Mouse (Mus musculus) forebrain, embryonic 11.5 days (tissue): ENCODE measurements around the gene Rnf166. TPM values are rescaled to one million over a fixed set of nuclear protein-coding genes. Genes with fewer than 3 reads are reported as not detected.

Experiments used
- ATAC-seq: fragments of 200-750 bp; cut with Nextera tagmentation; replicated peaks from 2 replicates; pipeline ENCODE4 v1.8.0; 2017; ENCODE audit warnings: moderate TSS enrichment; ENCODE audit not compliant: low FRiP score
- DNase-seq: peaks from one replicate; pipeline ENCODE4 v3.0.0-alpha.2; 2017; ENCODE audit warnings: low spot score
- H3K27ac ChIP-seq: fragments of 300-500 bp; sonication (generic); 2 replicates; pipeline ENCODE4 v1.5.1; 2014; ENCODE audit warnings: low read depth, low read length
- H3K27me3 ChIP-seq: fragments of 300-500 bp; sonication (generic); 2 replicates; pipeline ENCODE4 v1.6.1; 2014; ENCODE audit warnings: mild to moderate bottlenecking, low read length, mixed read lengths; ENCODE audit not compliant: control insufficient read depth, insufficient read depth
- H3K36me3 ChIP-seq: fragments of 300-500 bp; sonication (generic); 2 replicates; pipeline ENCODE4 v1.6.1; 2014; ENCODE audit warnings: mild to moderate bottlenecking, low read length, moderate library complexity, mixed read lengths; ENCODE audit not compliant: control insufficient read depth, insufficient read depth
- H3K4me1 ChIP-seq: fragments of 300-500 bp; sonication (generic); replicated peaks from 2 replicates; pipeline ENCODE4 v1.6.1; 2014; ENCODE audit warnings: low read length, mixed read lengths; ENCODE audit not compliant: control insufficient read depth, insufficient read depth
- H3K4me2 ChIP-seq: fragments of 300-500 bp; sonication (generic); 2 replicates; pipeline ENCODE4 v1.6.1; 2014; ENCODE audit warnings: low read depth, mild to moderate bottlenecking, low read length, moderate library complexity, mixed read lengths; ENCODE audit not compliant: severe bottlenecking
- H3K4me3 ChIP-seq: fragments of 300-500 bp; sonication (generic); 2 replicates; pipeline ENCODE4 v1.5.1; 2014; ENCODE audit warnings: low read depth, low read length
- H3K9ac ChIP-seq: fragments of 300-500 bp; sonication (generic); 2 replicates; pipeline ENCODE4 v1.6.1; 2014; ENCODE audit warnings: low read length
- H3K9me3 ChIP-seq: fragments of 300-500 bp; sonication (generic); 2 replicates; pipeline ENCODE4 v1.6.1; 2016; ENCODE audit warnings: low read length, mixed read lengths; ENCODE audit not compliant: control insufficient read depth
- WGBS: fragments of 180-500 bp; shearing (Covaris S2); extraction: QIAGEN DNeasy Blood & Tissue Kit; methylation state at CpG from one replicate; pipeline ENCODE4 v1.1.7; 2014; 5-methylcytosine and 5-hydroxymethylcytosine counted together
- polyA plus RNA-seq: library from polyadenylated mRNA; unstranded; fragments of >200 nt; fragmentation: Nextera tagmentation; extraction: Ambion mirVana; gene quantifications from 2 replicates; pipeline ENCODE4 v1.2.1, GENCODE M21; 2014

The Rnf166 gene
- polyA plus RNA-seq, 1 experiment from 2014 or later: 31.2 TPM

GRCm38 (mm10) chr8:122431694-122432442, 44.0 kb downstream of the Rnf166 start:
- H3K27ac ChIP-seq: no peak overlapping the region
- H3K9ac ChIP-seq: peak overlapping the region; percentile 66
- no peaks in the 10 kb centered on the region; the same call in 1 of the 2 replicates for H3K36me3 ChIP-seq
- no peaks in the 10 kb centered on the region for H3K27me3 ChIP-seq
- WGBS: 36% methylated on average over 18 of the region's 18 CpGs
- peak overlapping the region; percentile 79 for H3K4me2 ChIP-seq
- no peak for DNase-seq
- H3K4me1 ChIP-seq: peaks cover 9% of the 10 kb centered on the region; the same call in 1 of the 2 replicates
- peak overlapping the region; percentile 34 for H3K4me3 ChIP-seq
- ATAC-seq: 0 out of 2 replicates have a peak, but pooled peaks have one; percentile 26
- H3K9me3 ChIP-seq: no peaks in the 10 kb centered on the region

GRCm38 (mm10) chr8:122430646-122431045, 45.2 kb downstream of the Rnf166 start:
- peaks cover 9% of the 10 kb centered on the region; the same call in 1 of the 2 replicates for H3K4me1 ChIP-seq
- no peak overlapping the region for H3K27ac ChIP-seq
- 83% methylated on average over 3 of the region's 3 CpGs for WGBS
- no peak overlapping the region for H3K4me2 ChIP-seq
- no peak overlapping the region for H3K9ac ChIP-seq
- H3K4me3 ChIP-seq: no peak overlapping the region
- ATAC-seq: no peak
- no peaks in the 10 kb centered on the region for H3K9me3 ChIP-seq
- H3K27me3 ChIP-seq: no peaks in the 10 kb centered on the region
- no peaks in the 10 kb centered on the region; the same call in 1 of the 2 replicates for H3K36me3 ChIP-seq
- DNase-seq: no peak

DNA sequence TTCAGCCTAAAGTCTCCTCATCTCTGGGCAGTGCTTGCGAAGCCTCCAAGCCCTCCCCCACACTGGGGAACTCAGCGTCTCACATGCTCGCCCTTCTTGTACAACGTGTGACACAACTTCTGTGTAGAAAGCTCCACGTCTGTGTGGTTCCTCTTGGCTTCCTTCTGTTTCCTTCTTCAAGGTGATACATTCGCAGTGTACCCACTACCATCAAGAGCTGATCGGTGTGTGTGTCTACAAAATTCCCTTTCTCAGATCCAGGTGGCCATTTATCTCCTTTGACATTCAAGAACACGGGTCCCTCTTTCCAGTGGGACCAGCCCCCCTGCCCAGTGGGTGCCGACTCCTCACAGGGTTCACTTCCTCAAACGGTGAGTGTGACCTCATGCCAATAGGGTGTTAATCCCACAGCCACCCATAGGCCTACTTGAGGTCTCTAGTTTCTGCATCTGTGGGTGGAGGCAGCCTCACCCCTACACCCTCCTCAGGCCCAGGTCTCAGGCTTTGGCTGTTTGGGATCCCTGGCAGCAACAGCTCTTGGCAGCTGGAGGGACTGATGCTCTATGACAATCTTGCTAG, 45.7 kb downstream of the Rnf166 start:
- no peak overlapping the region for H3K27ac ChIP-seq
- H3K4me1 ChIP-seq: peaks cover 9% of the 10 kb centered on the region; the same call in 1 of the 2 replicates
- no peak overlapping the region for H3K4me2 ChIP-seq
- H3K9ac ChIP-seq: no peak overlapping the region
- ATAC-seq: no peak
- no peaks in the 10 kb centered on the region for H3K9me3 ChIP-seq
- no peaks in the 10 kb centered on the region for H3K27me3 ChIP-seq
- H3K36me3 ChIP-seq: no peaks in the 10 kb centered on the region; the same call in 1 of the 2 replicates
- no peak for DNase-seq
- H3K4me3 ChIP-seq: no peak overlapping the region
- WGBS: 90% methylated on average over 10 of the region's 10 CpGs

- H3K9me3 ChIP-seq: no peaks in the 10 kb centered on the region
- no peak overlapping the region for H3K9ac ChIP-seq
- no peak overlapping the region for H3K27ac ChIP-seq
- no peak overlapping the region for H3K4me2 ChIP-seq
- no peaks in the 10 kb centered on the region for H3K27me3 ChIP-seq
- H3K4me3 ChIP-seq: no peak overlapping the region
- no peaks in the 10 kb centered on the region for H3K36me3 ChIP-seq
- DNase-seq (no peak), ATAC-seq (no peak)
- WGBS: 93% methylated on average over 9 of the region's 9 CpGs
- peaks cover 9% of the 10 kb centered on the region; the same call in 1 of the 2 replicates for H3K4me1 ChIP-seq
These were observed 47.7 kb downstream of the Rnf166 start for GRCm38 (mm10) chr8:122428163-122428562.

DNA sequence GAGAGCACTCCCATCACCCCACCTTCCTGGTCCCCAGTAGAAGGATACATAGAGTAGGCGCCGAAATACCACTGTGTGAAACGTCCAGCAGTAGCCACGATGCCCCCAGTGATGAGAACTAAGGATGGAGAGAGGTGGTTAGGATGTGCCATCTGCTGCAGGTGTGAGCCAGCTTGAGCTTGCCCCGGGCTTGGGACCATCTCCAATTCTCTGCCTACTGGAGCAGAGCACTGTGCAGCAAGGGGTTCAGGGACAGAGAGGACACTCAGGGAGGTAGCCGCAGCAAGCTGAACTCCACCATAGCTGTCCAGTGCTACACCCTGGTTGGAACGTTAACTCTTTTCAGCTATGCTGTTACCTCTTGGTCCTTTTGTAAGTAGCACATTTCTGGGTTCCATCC, 48.3 kb downstream of the Rnf166 start:
- WGBS: 91% methylated on average over 7 of the region's 7 CpGs
- H3K27ac ChIP-seq: no peak overlapping the region

DNA sequence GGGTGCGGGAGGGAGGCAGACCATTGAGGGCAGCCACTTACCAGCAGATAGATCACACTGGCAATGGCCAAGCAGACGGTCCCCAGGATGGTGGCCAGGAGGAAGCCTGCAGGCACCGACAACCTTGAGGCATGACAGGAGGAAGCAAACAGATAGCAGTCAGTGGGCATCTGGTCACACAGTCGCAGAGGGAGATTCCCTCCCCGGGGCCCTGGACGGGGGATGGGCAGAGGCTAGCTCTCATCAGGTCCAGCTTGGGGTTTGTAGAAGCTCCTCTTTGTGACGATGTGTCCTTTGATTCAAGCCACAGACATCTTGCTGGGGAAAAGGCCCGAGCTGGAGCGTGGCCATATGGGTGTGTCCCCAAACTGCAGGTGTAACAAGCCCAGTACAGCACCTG, 49.7 kb downstream of the Rnf166 start:
- no peak overlapping the region for H3K27ac ChIP-seq
- H3K4me2 ChIP-seq: no peak overlapping the region
- no peaks in the 10 kb centered on the region for H3K4me1 ChIP-seq
- WGBS: 78% methylated on average over 9 of the region's 9 CpGs
- ATAC-seq (no peak), DNase-seq (no peak)
- H3K9me3 ChIP-seq: no peaks in the 10 kb centered on the region
- H3K9ac ChIP-seq: no peak overlapping the region
- no peak overlapping the region for H3K4me3 ChIP-seq
- no peaks in the 10 kb centered on the region for H3K27me3 ChIP-seq
- no peaks in the 10 kb centered on the region for H3K36me3 ChIP-seq

More for the DNA sequence above, 48.3 kb downstream of the Rnf166 start:
- no peak overlapping the region for H3K4me2 ChIP-seq
- H3K9ac ChIP-seq: no peak overlapping the region
- H3K4me1 ChIP-seq: peaks cover 6% of the 10 kb centered on the region; the same call in 1 of the 2 replicates
- H3K4me3 ChIP-seq: no peak overlapping the region
- no peaks in the 10 kb centered on the region for H3K27me3 ChIP-seq
- H3K9me3 ChIP-seq: no peaks in the 10 kb centered on the region
- H3K36me3 ChIP-seq: no peaks in the 10 kb centered on the region
- ATAC-seq: no peak
- no peak for DNase-seq

GRCm38 (mm10) chr8:122423659-122424058, 52.2 kb downstream of the Rnf166 start:
- Histone ChIP-seq H3K27me3 (no peaks in the 10 kb centered on the region), H3K4me1 (no peaks in the 10 kb centered on the region), H3K4me2 (no peak overlapping the region), H3K9me3 (no peaks in the 10 kb centered on the region), H3K4me3 (no peak overlapping the region), H3K36me3 (peaks cover under 1% of the 10 kb centered on the region; the same call in 1 of the 2 replicates), H3K27ac (no peak overlapping the region), H3K9ac (no peak overlapping the region)
- ATAC-seq (no peak), DNase-seq (no peak)
- 70% methylated on average over 5 of the region's 5 CpGs for WGBS

- DNase-seq: no peak
- 87% methylated on average over 24 of the region's 24 CpGs for WGBS
These were observed 52.6 kb downstream of the Rnf166 start for GRCm38 (mm10) chr8:122423217-122423616.

More at GRCm38 (mm10) chr8:122423217-122423616, 52.6 kb downstream of the Rnf166 start:
- Histone ChIP-seq H3K9ac (no peak overlapping the region), H3K4me3 (no peak overlapping the region), H3K27me3 (no peaks in the 10 kb centered on the region), H3K9me3 (no peaks in the 10 kb centered on the region), H3K36me3 (peaks cover 4% of the 10 kb centered on the region; the same call in 1 of the 2 replicates), H3K4me2 (no peak overlapping the region), H3K4me1 (no peaks in the 10 kb centered on the region), H3K27ac (no peak overlapping the region)
- ATAC-seq: no peak
